Mouse (Mus musculus) layer of hippocampus, postnatal 25 days (tissue): Measurements from ENCODE around the gene Ckap5. TPM values are rescaled to one million over a fixed set of nuclear protein-coding genes. Genes with fewer than 3 reads are reported as not detected.
"Not testable (repeated sequence)": the region's sequence is repeated elsewhere in the genome, so short reads cannot be mapped to it uniquely, and the experiment has no call there.

Source experiments
- DNase-seq, 2 experiments: peaks; one replicate each; pipeline ENCODE4 v3.0.0; 2022; ENCODE audit warnings: mixed read lengths in 2 of 2, low spot score in 1 of 2; ENCODE audit errors: extremely low spot score in 1 of 2
- total RNA-seq, 2 experiments: library from RNA; stranded (reverse); gene quantifications; 2 replicates each; pipeline ENCODE4 v1.2.3; 2021

Ckap5 gene
- total RNA-seq, 2 experiments from 2014 or later, result 107 to 115 TPM

DNA sequence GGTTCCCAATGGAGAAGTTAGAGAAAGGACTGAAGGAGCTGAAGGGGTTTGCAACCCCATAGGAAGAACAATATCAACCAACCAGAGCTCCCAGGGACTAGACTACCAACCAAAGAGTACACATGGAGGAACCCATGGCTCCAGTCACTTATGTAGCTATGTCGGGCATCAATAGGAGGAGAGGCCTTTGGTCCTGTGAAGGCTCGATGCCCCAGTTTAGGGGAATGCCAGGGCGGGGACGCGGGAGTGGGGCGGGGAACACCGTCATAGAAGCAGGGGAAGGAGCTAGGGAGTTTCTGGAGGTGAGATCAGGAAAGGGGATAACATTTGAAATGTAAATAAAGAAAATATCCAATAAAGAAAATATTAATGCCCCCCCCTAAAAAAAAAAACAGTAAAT lies 96.8 kb downstream of the Ckap5 start:
- DNase-seq, result not testable (repeated sequence)

DNA sequence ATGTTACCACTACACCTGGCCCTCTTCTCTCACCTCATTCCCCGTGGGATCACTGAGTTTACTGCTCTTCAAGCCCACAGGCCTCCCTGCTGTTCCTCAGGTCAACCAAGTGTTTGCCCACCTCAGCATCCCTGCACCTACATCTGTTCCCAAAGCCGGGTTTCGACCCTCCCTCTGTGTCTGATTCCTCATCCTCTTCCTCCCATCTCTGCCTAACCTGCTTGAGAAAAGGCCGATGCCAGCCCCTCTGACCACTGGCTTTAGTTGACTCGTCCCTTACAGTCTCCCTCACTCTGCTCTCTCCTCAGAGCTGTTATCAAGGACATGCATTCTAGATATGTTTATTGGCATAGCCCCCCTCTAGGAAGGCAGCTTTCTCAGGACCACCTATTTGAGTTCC lies 100.9 kb downstream of the Ckap5 start:
- DNase-seq, result no peak

DNA sequence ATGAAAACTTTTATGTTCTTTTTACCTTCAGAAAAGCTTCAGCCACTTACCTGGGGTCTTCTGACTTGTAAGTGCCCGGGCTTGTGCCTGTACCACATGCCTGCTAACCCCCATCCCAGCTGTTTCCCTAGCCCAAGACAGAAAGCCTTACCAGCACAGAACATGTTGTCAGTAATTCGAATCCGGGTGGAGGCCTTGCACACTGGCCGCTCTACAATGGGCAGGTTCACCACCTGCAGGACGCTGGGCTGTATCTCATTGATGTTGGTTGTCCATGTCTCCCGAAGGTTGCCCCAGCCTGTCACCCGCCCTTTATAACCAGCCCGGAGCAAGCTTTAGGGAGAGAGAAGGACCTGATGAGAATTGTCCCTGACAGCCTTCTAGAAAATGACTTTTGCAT lies 101.6 kb downstream of the Ckap5 start:
- DNase-seq, result no peak

DNA sequence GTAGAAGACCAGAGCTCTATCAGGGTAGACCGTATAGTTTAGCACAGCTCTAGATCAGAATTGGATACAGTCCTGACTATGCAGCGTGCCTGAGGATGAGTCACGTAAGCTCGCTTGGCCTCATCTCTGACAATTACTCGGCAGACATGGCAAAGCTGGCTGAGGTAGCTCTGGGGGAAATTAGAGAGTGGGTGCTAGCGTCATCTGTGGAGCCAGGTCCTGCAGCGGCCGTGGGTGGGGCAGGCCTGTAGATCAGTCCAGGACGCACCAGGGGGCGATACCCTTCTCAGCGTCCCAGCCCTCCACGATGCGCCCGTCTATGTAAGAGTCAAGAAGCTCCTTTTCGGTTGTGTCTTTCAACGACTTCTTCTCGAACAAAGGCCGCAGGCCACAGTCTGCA lies 103.1 kb downstream of the Ckap5 start:
- DNase-seq, result no peak

DNA sequence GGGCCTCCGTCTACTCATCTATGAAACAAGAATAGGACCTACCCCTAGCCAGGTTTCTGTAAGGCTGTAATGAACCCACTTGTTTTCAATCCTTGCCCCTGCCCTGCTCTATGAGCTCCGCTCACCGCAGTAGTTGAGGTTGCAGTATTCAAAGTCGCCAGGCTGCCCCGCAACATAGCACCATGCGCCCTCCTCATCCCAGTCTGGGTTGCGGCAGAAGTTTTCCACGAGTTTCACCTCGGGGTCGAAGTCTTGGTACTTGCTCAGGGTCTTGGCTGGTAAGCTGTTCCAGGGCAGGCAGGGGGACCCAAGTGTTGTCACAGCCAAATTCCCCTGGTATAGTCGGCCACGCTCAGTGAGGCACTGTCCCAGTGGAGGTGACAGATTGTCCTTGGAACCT lies 103.8 kb downstream of the Ckap5 start:
- DNase-seq, result no peak

DNA sequence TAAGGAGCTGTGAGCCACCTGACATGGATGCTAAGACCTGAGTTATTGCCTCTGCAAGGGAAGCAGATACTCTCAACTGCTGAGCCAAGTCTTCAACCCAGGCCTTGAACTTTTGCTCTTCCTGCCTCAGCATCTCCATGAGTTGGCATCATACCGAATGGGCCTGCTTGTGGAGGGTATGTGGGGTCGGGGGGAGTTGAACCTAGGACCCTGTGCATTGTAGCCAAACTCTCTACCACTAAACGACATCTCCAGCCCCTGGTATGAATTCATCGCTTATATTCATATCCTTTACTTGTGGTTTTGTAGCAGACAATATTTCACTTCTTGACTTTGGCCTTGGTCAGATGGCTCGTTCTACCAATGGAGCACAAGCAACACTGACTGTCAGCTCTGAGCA lies 105.3 kb downstream of the Ckap5 start:
- DNase-seq, result no peak

DNA sequence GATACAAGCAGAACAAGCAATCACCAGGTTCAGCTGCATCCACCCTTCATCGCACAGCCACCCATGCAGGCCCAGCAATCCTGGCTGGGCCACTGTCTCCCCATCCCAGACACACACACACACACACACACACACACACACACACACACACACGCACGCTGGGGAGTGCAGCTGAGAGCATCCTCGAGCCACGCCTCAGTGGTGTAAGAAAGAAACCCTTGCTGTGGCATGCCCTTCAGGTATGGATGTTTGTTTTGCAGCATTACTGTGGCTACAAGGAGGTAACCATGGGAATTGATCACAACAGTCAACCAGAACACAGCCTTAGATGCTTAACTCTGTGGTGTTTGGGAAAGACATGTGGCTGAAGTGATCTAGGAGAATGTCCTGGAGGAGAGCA lies 105.8 kb downstream of the Ckap5 start:
- DNase-seq, result no peak

DNA sequence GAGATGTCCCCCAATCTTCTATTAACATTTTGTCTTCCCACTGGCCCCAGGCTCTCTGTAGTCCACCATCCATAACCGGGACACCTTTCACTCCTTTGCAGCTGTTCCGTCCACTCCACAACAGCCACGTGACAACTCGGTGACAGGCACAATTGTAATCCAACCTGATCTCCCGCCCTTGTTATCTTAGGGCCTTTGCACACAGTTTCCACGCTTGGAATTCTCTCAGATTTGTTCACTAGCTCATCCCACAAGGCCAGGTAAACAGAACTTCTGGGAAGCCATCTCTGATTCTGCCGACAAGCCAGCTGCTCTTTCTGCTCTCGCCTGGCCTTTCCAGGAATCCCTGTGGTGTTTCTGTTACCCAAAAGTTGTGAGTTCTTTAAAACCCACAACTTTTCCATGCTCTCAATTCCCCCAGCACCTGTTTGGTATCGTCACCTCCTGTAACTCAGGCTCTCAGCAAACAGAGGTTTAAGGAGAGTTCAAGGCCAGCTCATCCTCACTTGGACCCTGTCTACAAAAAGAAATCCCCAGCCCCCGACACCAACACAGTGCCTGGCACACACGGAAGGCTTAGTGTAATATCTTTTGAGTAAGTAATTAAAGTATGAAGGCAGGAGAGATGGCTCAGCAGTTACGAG lies 106.9 kb downstream of the Ckap5 start:
- DNase-seq, result no peak

DNA sequence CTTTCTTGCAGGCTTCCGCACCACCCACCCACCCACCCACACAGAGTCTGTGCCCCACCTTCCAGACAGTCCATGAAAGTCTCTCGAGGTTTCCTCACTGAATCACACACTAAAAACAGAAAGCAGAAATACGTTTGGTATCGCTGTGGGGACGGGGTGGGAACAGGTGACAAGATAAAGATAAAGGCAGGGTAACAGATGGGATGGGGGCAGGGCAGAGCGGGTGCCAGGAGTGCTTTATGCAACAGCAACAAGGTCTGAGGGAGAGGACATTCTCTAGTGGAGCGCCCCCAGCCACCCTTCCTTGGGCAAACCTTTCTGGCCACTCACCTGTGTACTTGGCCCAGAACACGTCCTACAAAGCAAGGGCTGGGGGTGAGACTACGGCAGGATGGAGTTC lies 108.3 kb downstream of the Ckap5 start:
- DNase-seq, result no peak

DNA sequence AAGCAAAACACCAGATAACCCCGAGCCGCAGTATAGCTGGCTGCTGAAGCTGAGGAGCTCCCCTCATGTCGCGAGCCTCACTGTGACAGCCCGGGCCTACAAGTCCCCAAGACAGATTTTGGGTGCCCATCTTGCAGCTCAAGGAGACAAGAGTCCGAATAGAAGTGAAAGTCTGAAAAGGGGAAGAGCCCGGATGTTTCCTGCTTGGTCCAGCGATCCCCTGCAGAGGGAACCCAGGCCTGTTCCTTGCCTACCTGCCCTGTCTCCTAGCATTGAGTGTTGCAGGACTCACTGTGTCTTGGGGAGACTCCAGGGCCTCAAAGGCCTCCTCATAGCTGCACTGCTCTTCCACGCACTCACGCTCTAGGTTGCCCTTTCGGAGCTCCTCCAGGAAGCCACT lies 108.9 kb downstream of the Ckap5 start:
- no peak for DNase-seq

DNA sequence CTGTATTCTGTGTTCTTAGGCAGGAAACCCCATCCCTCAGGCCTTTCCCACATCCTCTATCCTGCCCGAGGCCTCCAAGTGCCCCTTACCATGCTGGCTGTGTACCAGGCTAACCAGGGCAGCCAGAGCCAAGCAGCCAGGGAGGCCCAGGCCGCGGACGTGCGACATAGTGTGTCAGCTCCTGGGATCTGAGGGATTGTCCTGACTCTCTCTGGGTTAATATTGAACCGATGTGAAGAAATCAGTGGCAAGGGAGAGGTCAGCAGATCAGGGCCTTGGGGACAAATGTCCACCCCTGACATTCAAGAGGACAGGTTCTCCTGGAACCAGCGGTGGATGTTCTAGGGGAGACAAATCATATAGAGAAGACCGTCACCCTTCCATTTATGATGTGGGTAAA lies 109.7 kb downstream of the Ckap5 start, which contains the start of gene F2:
Gene F2 (minus strand): TSS at position 186 of the 400 bp plus-strand sequence.
- DNase-seq, result no peak

DNA sequence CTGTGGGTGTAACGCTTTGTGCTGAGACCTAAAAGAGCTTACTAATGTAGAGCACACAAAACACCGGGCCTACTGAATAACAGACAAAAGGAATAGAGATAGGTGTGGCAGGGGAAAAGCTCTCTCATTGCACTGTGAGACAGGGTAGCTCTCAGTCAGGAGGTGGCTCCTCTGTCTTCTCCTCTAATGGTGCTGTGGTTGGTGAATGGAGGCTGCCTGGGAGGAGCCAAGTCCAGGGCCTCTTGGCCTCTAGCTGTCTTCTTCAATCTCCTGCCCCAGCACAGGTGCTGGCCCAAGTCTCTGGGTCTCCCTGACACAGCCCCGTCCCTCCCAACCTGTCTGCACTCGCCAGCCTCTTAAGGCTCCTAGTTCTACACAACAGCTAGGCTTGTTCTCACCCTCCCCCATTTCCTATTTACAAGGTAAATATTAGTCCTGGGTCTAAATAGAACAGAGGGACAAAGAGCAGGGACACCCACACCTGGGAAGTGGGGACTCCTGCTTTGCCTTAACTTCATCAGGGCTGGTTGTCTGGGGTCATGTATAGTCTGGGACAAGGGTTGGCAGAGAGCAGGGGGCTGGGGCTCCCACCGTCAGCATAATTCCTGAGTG lies 110.3 kb downstream of the Ckap5 start:
- DNase-seq, result no peak

DNA sequence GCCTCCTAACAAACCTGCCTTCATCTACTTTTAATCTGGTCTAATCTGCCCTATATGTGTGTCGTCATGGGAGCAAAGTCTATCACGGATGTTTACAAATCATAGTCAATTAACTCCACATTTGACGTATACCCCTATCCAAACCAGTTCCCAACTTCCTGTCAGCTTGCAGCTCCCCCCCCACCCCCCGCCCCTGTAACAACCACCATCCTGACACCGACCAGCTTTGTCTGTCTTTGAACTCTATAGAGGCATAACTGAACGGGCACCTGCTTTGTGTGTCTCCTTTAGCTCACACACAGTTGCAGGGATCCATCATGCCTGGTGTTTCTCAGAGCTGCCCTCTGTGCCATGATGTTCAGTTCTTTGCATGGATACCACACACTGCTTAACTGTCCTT lies 112.4 kb downstream of the Ckap5 start:
- DNase-seq, result no peak

DNA sequence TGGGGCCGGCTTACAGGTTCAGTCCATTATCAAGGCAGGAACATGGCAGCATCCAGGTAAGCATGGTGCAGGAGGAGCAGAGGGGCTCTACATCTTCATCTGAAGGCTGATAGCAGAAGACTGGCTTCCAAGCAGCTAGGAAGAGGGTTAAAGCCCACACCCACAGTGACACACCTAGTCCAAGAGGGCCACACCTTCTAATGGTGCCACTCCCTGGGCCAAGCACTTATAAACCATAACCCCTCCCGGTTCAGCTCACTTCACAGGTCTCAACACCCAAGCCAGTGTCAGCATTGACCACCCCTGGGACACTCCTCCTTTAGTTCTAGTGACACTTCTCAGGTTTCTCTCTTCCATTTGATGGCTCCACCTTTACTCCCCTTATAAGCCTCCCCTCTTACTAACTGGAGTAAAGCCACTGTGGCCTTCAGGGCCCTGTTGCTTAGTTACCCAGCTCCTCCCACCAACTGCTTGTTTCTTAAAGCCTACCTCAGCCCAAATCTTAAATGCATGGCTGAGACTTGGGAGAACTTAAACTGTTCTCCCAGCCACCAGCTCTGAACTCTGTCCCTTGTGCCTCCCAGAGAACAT lies 116.4 kb downstream of the Ckap5 start:
- DNase-seq, result no peak

DNA sequence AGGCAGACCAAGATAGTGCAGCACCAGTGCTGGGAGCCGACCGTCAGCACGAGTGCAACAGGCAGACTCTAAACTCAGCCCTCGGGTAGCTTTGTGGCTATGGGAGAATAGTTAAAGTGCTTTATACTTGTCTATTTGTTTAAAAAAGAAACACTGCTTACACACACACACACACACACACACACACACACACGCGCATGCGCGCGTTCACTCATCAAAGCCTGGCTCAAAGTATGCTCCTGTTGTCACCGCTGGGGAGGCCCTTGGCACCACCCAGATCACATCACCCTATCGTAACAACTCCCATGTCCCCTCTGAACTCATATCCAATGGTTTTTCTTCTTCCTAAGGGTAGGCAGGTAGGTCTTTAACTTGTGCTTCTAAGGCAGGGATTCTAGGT lies 117.5 kb downstream of the Ckap5 start:
- DNase-seq, result no peak

DNA sequence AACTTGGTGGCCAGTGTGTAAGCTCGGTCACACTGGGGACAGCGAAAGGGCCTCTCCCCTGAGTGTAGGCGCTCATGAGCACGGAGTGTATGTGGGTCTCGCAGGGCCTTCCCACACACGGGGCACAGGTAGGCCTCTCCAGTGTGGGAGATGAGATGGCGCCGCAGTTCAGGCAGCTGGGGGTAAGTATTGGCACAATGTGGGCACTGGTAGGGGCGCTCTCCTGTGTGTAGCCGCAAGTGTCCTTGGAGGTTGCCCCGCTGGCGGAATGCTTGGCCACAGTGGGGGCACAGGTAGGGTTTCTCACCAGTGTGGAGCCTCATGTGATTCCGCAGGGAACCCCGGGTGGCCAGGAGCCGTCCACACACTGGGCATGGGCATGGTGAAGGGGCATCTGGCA lies 118.8 kb downstream of the Ckap5 start:
- DNase-seq, result no peak

DNA sequence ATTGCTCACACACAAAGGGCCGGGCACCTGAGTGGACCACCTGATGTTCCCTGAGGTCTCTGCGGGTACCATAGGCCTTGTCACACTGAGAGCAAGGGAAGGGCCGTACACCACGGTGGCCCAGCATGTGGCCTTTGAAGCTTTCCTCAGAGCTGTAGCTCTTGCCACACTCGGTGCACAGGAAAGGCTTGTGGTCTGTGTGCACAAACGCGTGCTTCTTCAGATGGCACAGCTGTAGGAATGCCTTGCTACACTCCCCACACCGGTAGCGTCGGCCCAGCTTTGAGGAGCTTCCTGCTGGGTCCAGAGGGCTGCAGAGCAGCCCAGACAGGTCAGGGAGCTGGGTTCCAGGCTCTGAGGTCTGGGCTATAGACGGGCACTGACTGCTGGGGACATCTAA lies 119.2 kb downstream of the Ckap5 start:
- DNase-seq, result no peak

DNA sequence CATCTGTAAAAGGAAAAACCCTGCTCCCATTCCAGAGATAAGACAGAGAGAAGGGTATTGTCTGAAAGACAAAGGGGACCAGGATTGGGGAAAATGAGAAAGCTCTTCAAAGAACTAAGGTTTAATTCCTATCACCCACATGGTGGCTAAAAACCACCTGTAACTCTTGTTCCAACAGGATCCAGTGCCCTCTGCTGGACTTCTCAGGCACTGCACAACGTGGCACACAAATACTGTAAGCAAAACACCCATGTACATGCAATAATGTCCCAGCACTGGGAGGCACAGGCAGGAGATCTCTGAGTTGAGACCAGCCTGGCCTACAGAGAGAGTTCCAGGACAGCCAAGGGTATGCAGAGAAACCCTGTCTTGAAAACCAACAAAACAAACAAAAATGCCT lies 120.2 kb downstream of the Ckap5 start:
- peak in 1 of 2 experiments; percentile 63 for DNase-seq

DNA sequence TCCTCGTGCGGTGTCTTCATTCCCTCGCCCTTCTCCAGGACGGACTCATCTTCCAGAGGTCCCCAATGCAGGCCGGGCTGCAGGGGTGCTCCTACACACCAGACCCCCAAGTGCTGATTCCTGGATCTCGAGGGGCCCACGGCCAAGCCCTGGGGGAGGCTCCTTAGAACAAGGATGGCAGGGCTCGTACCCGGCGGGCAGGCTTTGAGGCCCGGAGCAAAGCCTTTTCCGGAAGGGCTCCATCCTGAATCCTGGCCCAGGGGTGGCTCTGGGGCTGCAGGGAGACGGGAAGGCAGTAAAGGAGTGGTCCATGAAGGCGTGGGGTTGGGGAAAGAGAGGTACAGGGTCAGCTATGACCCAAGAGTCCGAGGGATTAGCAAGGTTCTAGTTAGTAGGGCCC lies 122.6 kb downstream of the Ckap5 start:
- DNase-seq, result no peak

DNA sequence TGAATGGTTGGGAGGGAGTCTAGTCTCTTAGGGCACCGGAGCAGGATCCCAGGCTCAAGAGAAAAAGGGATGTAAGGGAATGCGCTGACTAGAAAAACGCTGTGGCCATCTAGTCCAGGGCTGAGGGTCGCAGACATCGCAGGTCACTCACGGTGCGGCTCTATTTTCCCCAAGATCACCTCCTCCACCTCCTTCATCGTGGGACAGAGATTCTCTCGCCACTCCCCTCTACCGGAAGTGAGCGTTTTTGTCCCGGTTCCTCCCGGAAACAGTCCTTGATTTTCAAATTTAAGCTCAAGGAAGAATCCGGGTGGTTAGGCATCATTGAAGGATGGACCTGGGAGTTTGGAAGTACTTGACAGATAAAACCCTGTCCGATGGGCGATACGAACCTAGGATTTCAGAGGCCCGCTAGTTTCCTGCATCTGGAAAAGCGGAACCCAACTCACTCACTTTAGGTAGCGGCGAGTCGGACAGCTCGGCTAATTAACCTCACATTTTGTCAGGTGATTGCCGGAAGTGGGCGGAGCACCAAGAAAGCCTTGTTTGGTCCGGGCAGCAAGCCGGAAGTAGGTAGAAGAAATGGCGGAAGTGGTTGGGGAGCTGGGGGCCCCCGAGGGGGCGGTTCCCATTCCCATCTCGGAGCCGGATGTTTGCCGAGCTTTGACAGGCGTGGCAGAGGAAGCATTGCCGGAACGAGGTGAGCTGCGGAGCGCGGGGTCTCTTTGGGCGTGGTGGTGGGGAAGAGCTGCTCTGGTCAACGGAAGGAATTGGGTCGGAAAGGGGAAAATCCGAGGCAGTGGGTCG lies 123.2 kb downstream of the Ckap5 start, which contains the start of the genes Zfp408 and Arhgap1:
Gene Zfp408 (minus strand): TSS at position 239 of the 807 bp plus-strand sequence.
Gene Arhgap1 (plus strand): TSS at position 308 of the 807 bp plus-strand sequence.
- DNase-seq, result peak; percentile 87 to 97

DNA sequence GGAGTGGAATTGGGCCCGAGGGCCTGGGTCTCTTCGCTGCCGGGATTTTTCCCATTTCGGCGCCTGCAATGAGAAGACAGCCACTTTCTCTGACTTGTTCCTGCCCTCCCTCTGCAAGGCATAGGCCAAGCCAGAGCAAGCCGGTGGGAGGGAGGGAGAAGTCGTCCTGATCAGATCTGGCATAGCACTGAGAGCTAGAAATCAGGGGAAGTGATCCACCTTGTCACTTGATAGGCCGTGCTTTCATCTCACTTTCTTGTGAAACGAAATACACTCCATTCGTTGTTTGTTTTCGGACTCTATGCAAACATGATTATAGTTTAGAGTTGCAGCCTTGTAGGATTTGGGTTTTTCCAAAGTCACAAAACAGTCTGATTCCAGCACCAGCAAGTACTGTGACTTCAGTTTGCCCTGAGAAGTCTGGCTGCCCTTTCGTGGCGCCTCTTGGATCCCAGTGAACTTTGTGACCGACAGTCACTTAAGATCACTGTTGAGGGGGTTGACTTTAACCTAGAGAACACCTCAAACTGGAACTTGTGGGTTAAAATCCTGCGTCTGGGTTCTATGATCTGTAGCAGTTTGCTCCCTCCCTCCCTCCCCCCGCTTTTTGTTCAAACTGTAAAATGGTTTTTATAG lies 123.9 kb downstream of the Ckap5 start:
- DNase-seq, result no peak
